Mouse (Mus musculus) hematopoietic multipotent progenitor cell, adult 10-12 weeks (in vitro differentiated cells): ENCODE data around the gene Gm11733. TPM values are rescaled to one million over a fixed set of nuclear protein-coding genes. Genes with fewer than 3 reads are reported as not detected.

Source experiments
- polyA plus RNA-seq: library from polyadenylated mRNA; stranded (reverse); fragments of >175 nt; gene quantifications from 2 replicates; pipeline ENCODE4 v1.2.3, GENCODE M21; 2012; ENCODE audit warnings: low replicate concordance

The Gm11733 gene
- polyA plus RNA-seq, result not detected in 2 replicates

DNA sequence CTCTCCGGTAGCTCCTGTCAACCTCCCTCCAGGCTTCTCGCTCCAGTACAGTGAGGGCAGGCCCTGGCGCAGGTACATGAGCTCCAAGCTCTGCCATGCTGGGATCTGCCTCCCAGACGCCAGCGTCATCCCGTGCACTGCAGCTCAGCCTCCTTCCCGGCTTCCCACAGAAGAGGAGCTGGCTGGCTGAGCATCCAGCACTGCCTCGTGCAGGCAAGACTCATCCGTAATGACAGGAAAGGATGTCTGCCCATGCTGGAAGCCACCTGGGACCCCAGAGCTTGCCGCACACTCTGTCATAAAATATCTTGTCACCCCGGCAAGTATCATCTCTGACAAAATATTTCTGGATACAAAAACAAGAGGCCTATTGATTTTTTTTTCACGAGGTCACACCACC is at the start of gene Gm11733:
Gm11733 (plus strand) TSS at position 171 of the 400 bp plus-strand sequence.

Other genes starting within 250 kb of the Gm11733 start
- gene Tnrc6c, start 169.9 kb downstream of the Gm11733 start, polyA plus RNA-seq, result 38.5 and 87.8 TPM in 2 replicates